Mouse (Mus musculus): ENCODE data around the gene Hspe1. TPM values are rescaled to one million over a fixed set of nuclear protein-coding genes. Genes with fewer than 3 reads are reported as not detected.

Gene Hspe1
- total and polyA plus RNA-seq, 2 experiments from 2014 or later, result 85.5 to 263 TPM

GRCm38 (mm10) chr1:55129716-55130115 lies 41.8 kb downstream of the Hspe1 start:
- no peak overlapping the region for H3K27ac ChIP-seq (ENCODE audit: low read depth, low read length)
- no peaks in the 10 kb centered on the region for H3K27me3 ChIP-seq (ENCODE audit: insufficient read depth, low read length)
- H3K4me3 ChIP-seq (ENCODE audit: low read depth, low read length), result no peak overlapping the region
- no peak for TF ChIP-seq CTCF (IDR thresholded peaks at IDR 0.05)
- H3K9me3 ChIP-seq (ENCODE audit: low read length), result no peaks in the 10 kb centered on the region
- peaks cover 7% of the 10 kb centered on the region for H3K4me1 ChIP-seq (ENCODE audit: insufficient read depth, low read length)
- no peak overlapping the region for H3K9ac ChIP-seq (replicated peaks; ENCODE audit: low read length, poor library complexity, severe bottlenecking)
- WGBS, result 92% methylated on average over 5 of the region's 5 CpGs
- H3K4me2 ChIP-seq (ENCODE audit: low read depth, low read length, poor library complexity, severe bottlenecking), result no peak overlapping the region
- no peaks in the 10 kb centered on the region for H3K36me3 ChIP-seq (ENCODE audit: insufficient read depth, low read length)
- no peak for ATAC-seq (ENCODE audit: low FRiP score)
- no peak for DNase-seq (ENCODE audit: low spot score)

GRCm38 (mm10) chr1:55130190-55130916 lies 42.4 kb downstream of the Hspe1 start:
- ATAC-seq (ENCODE audit: low FRiP score), result no peak
- no peak for TF ChIP-seq CTCF (IDR thresholded peaks at IDR 0.05)
- H3K9ac ChIP-seq (replicated peaks; ENCODE audit: low read length, poor library complexity, severe bottlenecking), result peak overlapping the region; percentile 99
- peaks cover 7% of the 10 kb centered on the region for H3K4me1 ChIP-seq (ENCODE audit: insufficient read depth, low read length)
- H3K36me3 ChIP-seq (ENCODE audit: insufficient read depth, low read length), result no peaks in the 10 kb centered on the region
- WGBS, result 70% methylated on average over 10 of the region's 10 CpGs
- H3K27me3 ChIP-seq (ENCODE audit: insufficient read depth, low read length), result no peaks in the 10 kb centered on the region
- H3K9me3 ChIP-seq (ENCODE audit: low read length), result no peaks in the 10 kb centered on the region
- peak overlapping the region; percentile 99 for H3K27ac ChIP-seq (ENCODE audit: low read depth, low read length)
- H3K4me2 ChIP-seq (ENCODE audit: low read depth, low read length, poor library complexity, severe bottlenecking), result peak overlapping the region; percentile 63
- no peak for DNase-seq (ENCODE audit: low spot score)
- H3K4me3 ChIP-seq (ENCODE audit: low read depth, low read length), result peak overlapping the region; percentile 99

- H3K27ac ChIP-seq (ENCODE audit: low read depth, low read length), result peak within 1 kb of the TSS; percentile 99
- H3K9ac ChIP-seq (replicated peaks; ENCODE audit: low read length, poor library complexity, severe bottlenecking), result peak within 1 kb of the TSS; percentile 99
- no peaks in the 10 kb centered on the region for H3K9me3 ChIP-seq (ENCODE audit: low read length)
- ATAC-seq (ENCODE audit: low FRiP score), result peak; percentile 97
- no peak for TF ChIP-seq CTCF (IDR thresholded peaks at IDR 0.05)
- H3K4me1 ChIP-seq (ENCODE audit: insufficient read depth, low read length), result peaks cover 7% of the 10 kb centered on the region
- peak; percentile 95 for DNase-seq (ENCODE audit: low spot score)
- no peaks in the 10 kb centered on the region for H3K36me3 ChIP-seq (ENCODE audit: insufficient read depth, low read length)
- H3K4me3 ChIP-seq (ENCODE audit: low read depth, low read length), result peak within 1 kb of the TSS; percentile 99
- H3K4me2 ChIP-seq (ENCODE audit: low read depth, low read length, poor library complexity, severe bottlenecking), result peak within 1 kb of the TSS; percentile 63
- no peaks in the 10 kb centered on the region for H3K27me3 ChIP-seq (ENCODE audit: insufficient read depth, low read length)
- under 1% methylated on average over 41 of the region's 42 CpGs for WGBS
Observed at GRCm38 (mm10) chr1:55130943-55131401, 43.0 kb downstream of the Hspe1 start, which contains the start of gene Mob4. Gene Mob4, plus strand, starts transcription at chr1:55131231.

- peaks cover 7% of the 10 kb centered on the region for H3K4me1 ChIP-seq (ENCODE audit: insufficient read depth, low read length)
- H3K27ac ChIP-seq (ENCODE audit: low read depth, low read length), result peak overlapping the region; percentile 99
- DNase-seq (ENCODE audit: low spot score), result peak; percentile 55
- peak; percentile 83 for ATAC-seq (ENCODE audit: low FRiP score)
- H3K4me2 ChIP-seq (ENCODE audit: low read depth, low read length, poor library complexity, severe bottlenecking), result peak overlapping the region; percentile 63
- H3K27me3 ChIP-seq (ENCODE audit: insufficient read depth, low read length), result no peaks in the 10 kb centered on the region
- no peaks in the 10 kb centered on the region for H3K9me3 ChIP-seq (ENCODE audit: low read length)
- H3K36me3 ChIP-seq (ENCODE audit: insufficient read depth, low read length), result no peaks in the 10 kb centered on the region
- peak overlapping the region; percentile 99 for H3K9ac ChIP-seq (replicated peaks; ENCODE audit: low read length, poor library complexity, severe bottlenecking)
- WGBS, result under 1% methylated on average over 44 of the region's 47 CpGs
- H3K4me3 ChIP-seq (ENCODE audit: low read depth, low read length), result peak overlapping the region; percentile 99
- no peak for TF ChIP-seq CTCF (IDR thresholded peaks at IDR 0.05)
Observed at GRCm38 (mm10) chr1:55131424-55132014, 43.6 kb downstream of the Hspe1 start.

GRCm38 (mm10) chr1:55132308-55132707 lies 44.4 kb downstream of the Hspe1 start:
- Histone ChIP-seq H3K9ac (replicated peaks; ENCODE audit: low read length, poor library complexity, severe bottlenecking) (peak overlapping the region; percentile 99), H3K4me3 (ENCODE audit: low read depth, low read length) (peak overlapping the region; percentile 99), H3K4me1 (ENCODE audit: insufficient read depth, low read length) (peaks cover 7% of the 10 kb centered on the region), H3K27me3 (ENCODE audit: insufficient read depth, low read length) (no peaks in the 10 kb centered on the region), H3K36me3 (ENCODE audit: insufficient read depth, low read length) (no peaks in the 10 kb centered on the region), H3K9me3 (ENCODE audit: low read length) (no peaks in the 10 kb centered on the region), H3K27ac (ENCODE audit: low read depth, low read length) (no peak overlapping the region), H3K4me2 (ENCODE audit: low read depth, low read length, poor library complexity, severe bottlenecking) (peak overlapping the region; percentile 63)
- no peak for DNase-seq (ENCODE audit: low spot score)
- ATAC-seq (ENCODE audit: low FRiP score), result no peak
- no peak for TF ChIP-seq CTCF (IDR thresholded peaks at IDR 0.05)
- WGBS, result 76% methylated on average over 4 of the region's 4 CpGs

- Histone ChIP-seq H3K9me3 (ENCODE audit: low read length) (no peaks in the 10 kb centered on the region), H3K27ac (ENCODE audit: low read depth, low read length) (no peak overlapping the region), H3K36me3 (ENCODE audit: insufficient read depth, low read length) (no peaks in the 10 kb centered on the region), H3K4me2 (ENCODE audit: low read depth, low read length, poor library complexity, severe bottlenecking) (no peak overlapping the region), H3K9ac (replicated peaks; ENCODE audit: low read length, poor library complexity, severe bottlenecking) (no peak overlapping the region), H3K4me3 (ENCODE audit: low read depth, low read length) (no peak overlapping the region), H3K27me3 (ENCODE audit: insufficient read depth, low read length) (no peaks in the 10 kb centered on the region), H3K4me1 (ENCODE audit: insufficient read depth, low read length) (peaks cover 7% of the 10 kb centered on the region)
- TF ChIP-seq CTCF (IDR thresholded peaks at IDR 0.05), result no peak
- 70% methylated on average over 2 of the region's 2 CpGs for WGBS
- DNase-seq (ENCODE audit: low spot score) (no peak), ATAC-seq (ENCODE audit: low FRiP score) (no peak)
Observed at GRCm38 (mm10) chr1:55133173-55133572, 45.2 kb downstream of the Hspe1 start.

All from midbrain, postnatal 0 days (tissue).